Mouse (Mus musculus) stomach, postnatal 0 days (tissue): ENCODE data around the gene Zdhhc22.

Experiments used
- CTCF ChIP-seq: IDR thresholded peaks from 2 replicates; pipeline ENCODE4 v1.5.1; 2016; ENCODE audit warnings: antibody characterized with exemption, low read depth, mild to moderate bottlenecking, moderate library complexity
- EP300 ChIP-seq: optimal IDR thresholded peaks from 2 replicates; pipeline ENCODE3; 2016; ENCODE audit warnings: antibody characterized with exemption

DNA sequence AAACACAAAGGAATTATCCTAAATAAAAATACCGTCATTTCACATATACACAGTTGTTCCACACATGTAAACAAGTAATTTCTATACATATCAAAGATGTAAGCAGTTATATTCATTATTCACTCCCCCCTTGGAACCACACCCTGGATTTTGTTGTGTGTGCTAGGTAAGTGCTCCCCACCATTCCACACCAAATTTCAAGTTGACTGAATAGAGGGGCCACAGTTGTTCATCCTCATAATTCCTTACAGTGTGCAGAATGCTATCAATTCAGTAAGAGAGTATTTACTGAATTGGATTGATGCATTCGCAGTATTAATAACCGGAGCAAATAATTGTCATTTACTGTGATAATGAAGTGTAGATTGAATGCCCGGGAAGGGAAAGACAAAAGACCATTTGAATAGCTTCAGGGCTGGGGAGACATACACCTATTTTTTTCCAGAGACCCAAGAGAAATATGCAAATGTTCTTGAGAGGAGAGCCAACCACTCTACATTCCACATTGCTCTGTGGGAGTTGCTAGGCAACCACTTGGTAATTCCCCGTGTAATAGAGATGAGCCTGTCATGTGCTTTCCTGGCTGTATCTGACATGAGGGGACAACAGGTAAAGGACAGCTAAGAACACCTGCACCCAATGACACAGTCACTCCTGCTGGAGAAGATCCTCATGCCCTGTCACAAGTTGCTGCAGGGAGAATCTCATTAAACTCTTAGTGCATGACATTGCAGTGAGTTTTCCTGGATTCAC, 48.3 kb downstream of the Zdhhc22 start:
- TF ChIP-seq CTCF (no peak), EP300 (no peak)
